Mouse (Mus musculus): ENCODE data around the gene Arid1b. TPM values are rescaled to one million over a fixed set of nuclear protein-coding genes. Genes with fewer than 3 reads are reported as not detected.

Arid1b gene
- total RNA-seq, 2 experiments from 2014 or later = 33.6 to 36.6 TPM

- intact Hi-C loops (cut with DNase I) = no loop called here
- no peak for DNase-seq
These were observed 182.2 kb downstream of the Arid1b start for GRCm38 (mm10) chr17:5176315-5176714.

- intact Hi-C loops (cut with DNase I) = no loop called here
- no peak for DNase-seq
These were observed 184.4 kb downstream of the Arid1b start for GRCm38 (mm10) chr17:5178534-5178933.

- DNase-seq = no peak
- intact Hi-C loops (cut with DNase I) = no loop called here
These were observed 184.9 kb downstream of the Arid1b start for GRCm38 (mm10) chr17:5179004-5179403.

- DNase-seq = no peak
- intact Hi-C loops (cut with DNase I) = no loop called here
These were observed 185.3 kb downstream of the Arid1b start for GRCm38 (mm10) chr17:5179412-5179811.

- DNase-seq = peak in 1 of 2 experiments; percentile 45
These were observed 185.9 kb downstream of the Arid1b start for GRCm38 (mm10) chr17:5179925-5180525.

GRCm38 (mm10) chr17:5180925-5181324, 186.8 kb downstream of the Arid1b start:
- DNase-seq = no peak
- intact Hi-C loops (cut with DNase I) = no loop called here

More at GRCm38 (mm10) chr17:5179925-5180525, 185.9 kb downstream of the Arid1b start:
- intact Hi-C loops (cut with DNase I) = no loop called here

- intact Hi-C loops (cut with DNase I) = no loop called here
These were observed 188.4 kb downstream of the Arid1b start for GRCm38 (mm10) chr17:5182493-5182892.

GRCm38 (mm10) chr17:5185501-5185900, 191.4 kb downstream of the Arid1b start:
- intact Hi-C loops (cut with DNase I) = loop anchor here (5.0 kb wide), 1 partner anchor 278 kb away; no protein-coding TSS in a partner anchor

More at GRCm38 (mm10) chr17:5182493-5182892, 188.4 kb downstream of the Arid1b start:
- DNase-seq = no peak

GRCm38 (mm10) chr17:5187546-5187945, 193.4 kb downstream of the Arid1b start:
- intact Hi-C loops (cut with DNase I) = loop anchor here (5.0 kb wide), 1 partner anchor 280 kb away; no protein-coding TSS in a partner anchor

More at GRCm38 (mm10) chr17:5185501-5185900, 191.4 kb downstream of the Arid1b start:
- DNase-seq = no peak

GRCm38 (mm10) chr17:5188400-5188799, 194.3 kb downstream of the Arid1b start:
- DNase-seq = no peak
- intact Hi-C loops (cut with DNase I) = loop anchor here (2.0 to 5.0 kb wide), 2 partner anchors 192 to 281 kb away; no protein-coding TSS in a partner anchor

More at GRCm38 (mm10) chr17:5187546-5187945, 193.4 kb downstream of the Arid1b start:
- DNase-seq = no peak

- peak; percentile 96 to 97 for DNase-seq
- intact Hi-C loops (cut with DNase I) = loop anchor here (2.0 to 5.0 kb wide), 3 partner anchors 193 to 412 kb away; no protein-coding TSS in a partner anchor
These were observed 195.6 kb downstream of the Arid1b start for GRCm38 (mm10) chr17:5189551-5190351.

- no peak for DNase-seq
- intact Hi-C loops (cut with DNase I) = loop anchor here (5.0 kb wide), 1 partner anchor 413 kb away; no protein-coding TSS in a partner anchor
These were observed 196.2 kb downstream of the Arid1b start for GRCm38 (mm10) chr17:5190367-5190766.

- intact Hi-C loops (cut with DNase I) = loop anchor here (5.0 kb wide), 1 partner anchor 417 kb away; no protein-coding TSS in a partner anchor
These were observed 200.2 kb downstream of the Arid1b start for GRCm38 (mm10) chr17:5194157-5194916.

GRCm38 (mm10) chr17:5195397-5195796, 201.3 kb downstream of the Arid1b start:
- intact Hi-C loops (cut with DNase I) = no loop called here

More at GRCm38 (mm10) chr17:5194157-5194916, 200.2 kb downstream of the Arid1b start:
- DNase-seq = no peak

GRCm38 (mm10) chr17:5196005-5196404, 201.9 kb downstream of the Arid1b start:
- no peak for DNase-seq
- intact Hi-C loops (cut with DNase I) = no loop called here

More at GRCm38 (mm10) chr17:5195397-5195796, 201.3 kb downstream of the Arid1b start:
- no peak for DNase-seq

- DNase-seq = no peak
- intact Hi-C loops (cut with DNase I) = no loop called here
These were observed 202.4 kb downstream of the Arid1b start for GRCm38 (mm10) chr17:5196508-5196907.

GRCm38 (mm10) chr17:5197083-5197482, 203.0 kb downstream of the Arid1b start:
- intact Hi-C loops (cut with DNase I) = no loop called here
- DNase-seq = no peak

GRCm38 (mm10) chr17:5197765-5198164, 203.6 kb downstream of the Arid1b start:
- intact Hi-C loops (cut with DNase I) = no loop called here
- DNase-seq = no peak

- intact Hi-C loops (cut with DNase I) = no loop called here
- DNase-seq = no peak
These were observed 204.1 kb downstream of the Arid1b start for GRCm38 (mm10) chr17:5198252-5198651.

- no peak for DNase-seq
- intact Hi-C loops (cut with DNase I) = no loop called here
These were observed 204.7 kb downstream of the Arid1b start for GRCm38 (mm10) chr17:5198811-5199210.

All from heart, postnatal 14 days (tissue).